Mouse (Mus musculus) midbrain, embryonic 14.5 days (tissue): ENCODE measurements around the gene Myh7b. TPM values are rescaled to one million over a fixed set of nuclear protein-coding genes. Genes with fewer than 3 reads are reported as not detected.
A peak's percentile ranks its signal among the peaks of the same experiment; 100 is the strongest.

Experiments
- ATAC-seq: fragments of 200-750 bp; cut with Nextera tagmentation; 2 replicates; pipeline ENCODE4 v1.8.0; 2017; ENCODE audit warnings: moderate number of reproducible peaks, moderate library complexity; ENCODE audit not compliant: low FRiP score, low TSS enrichment
- DNase-seq: peaks from one replicate; pipeline ENCODE4 v3.0.0-alpha.2; 2015
- H3K27ac ChIP-seq: fragments of 300-500 bp; sonication (generic); replicated peaks from 2 replicates; pipeline ENCODE4 v1.5.1; 2014; ENCODE audit warnings: mild to moderate bottlenecking, low read depth, low read length, moderate library complexity
- H3K27me3 ChIP-seq: fragments of 300-500 bp; sonication (generic); 2 replicates; pipeline ENCODE4 v1.6.1; 2014; ENCODE audit warnings: low read length, control low read depth, mixed read lengths; ENCODE audit not compliant: control insufficient read depth, insufficient read depth
- H3K36me3 ChIP-seq: fragments of 300-500 bp; sonication (generic); 2 replicates; pipeline ENCODE4 v1.6.1; 2014; ENCODE audit warnings: low read length, control low read depth; ENCODE audit not compliant: control insufficient read depth, insufficient read depth
- H3K4me1 ChIP-seq: fragments of 300-500 bp; sonication (generic); 2 replicates; pipeline ENCODE4 v1.6.1; 2014; ENCODE audit warnings: mild to moderate bottlenecking, antibody characterized with exemption, low read length, control low read depth; ENCODE audit not compliant: control insufficient read depth, insufficient read depth
- H3K4me2 ChIP-seq: fragments of 300-500 bp; sonication (generic); 2 replicates; pipeline ENCODE4 v1.6.1; 2014; ENCODE audit warnings: mild to moderate bottlenecking, low read length, moderate library complexity
- H3K4me3 ChIP-seq: fragments of 300-500 bp; sonication (generic); replicated peaks from 2 replicates; pipeline ENCODE4 v1.5.1; 2014; ENCODE audit warnings: low read depth, low read length
- H3K9ac ChIP-seq: fragments of 300-500 bp; sonication (generic); replicated peaks from 2 replicates; pipeline ENCODE4 v1.6.1; 2014; ENCODE audit warnings: mild to moderate bottlenecking, low read length, moderate library complexity
- H3K9me3 ChIP-seq: fragments of 300-500 bp; sonication (generic); 2 replicates; pipeline ENCODE4 v1.6.1; 2016; ENCODE audit warnings: low read length, control low read depth, mixed read lengths; ENCODE audit not compliant: control insufficient read depth
- WGBS: fragments of 180-500 bp; shearing (Covaris S2); extraction: QIAGEN DNeasy Blood & Tissue Kit; methylation state at CpG from one replicate; pipeline ENCODE4 v1.1.7; 2014; 5-methylcytosine and 5-hydroxymethylcytosine counted together
- polyA plus RNA-seq: library from polyadenylated mRNA; unstranded; fragments of >200 nt; fragmentation: Nextera tagmentation; extraction: Ambion mirVana; gene quantifications from 2 replicates; pipeline ENCODE4 v1.2.1, GENCODE M21; 2014

Gene Myh7b
- polyA plus RNA-seq, 1 experiment from 2014 or later, result 0.64 TPM

DNA sequence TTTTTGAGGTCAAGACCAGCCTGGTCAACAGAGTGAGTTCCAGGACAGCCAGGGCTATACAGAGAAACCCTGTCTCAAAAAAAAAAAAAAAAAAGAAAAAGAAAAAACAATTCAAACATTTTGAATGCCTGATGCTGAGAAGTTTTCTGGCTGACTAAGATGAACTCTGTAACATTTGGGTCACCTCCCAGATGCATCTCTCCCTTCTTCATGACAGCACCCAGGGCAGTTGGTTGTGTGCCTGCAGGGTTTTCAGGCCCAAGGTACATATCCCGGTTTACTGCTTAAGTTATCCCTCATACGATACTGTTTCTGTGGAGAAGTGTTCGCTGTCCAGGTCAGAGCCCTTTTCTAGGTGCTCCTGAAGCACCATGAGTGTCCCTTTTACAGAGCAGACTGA lies 30.7 kb upstream of the Myh7b start:
- no peaks in the 10 kb centered on the region for H3K27me3 ChIP-seq
- no peak overlapping the region for H3K27ac ChIP-seq
- ATAC-seq (no peak), DNase-seq (no peak)
- H3K9me3 ChIP-seq, result no peaks in the 10 kb centered on the region
- no peak overlapping the region for H3K4me2 ChIP-seq
- no peak overlapping the region for H3K4me3 ChIP-seq
- H3K36me3 ChIP-seq, result 0 out of 2 replicates have a peak, but pooled peaks cover 3% of the 10 kb centered on the region
- no peak overlapping the region for H3K9ac ChIP-seq
- H3K4me1 ChIP-seq, result no peaks in the 10 kb centered on the region
- 89% methylated on average over 3 of the region's 3 CpGs for WGBS

- no peak for DNase-seq
- 0 out of 2 replicates have a peak, but pooled peaks cover under 1% of the 10 kb centered on the region for H3K36me3 ChIP-seq
- 82% methylated on average over 4 of the region's 4 CpGs for WGBS
- no peak overlapping the region for H3K4me3 ChIP-seq
- H3K9me3 ChIP-seq, result no peaks in the 10 kb centered on the region
- no peak overlapping the region for H3K27ac ChIP-seq
- H3K4me1 ChIP-seq, result no peaks in the 10 kb centered on the region
- no peak for ATAC-seq
- no peak overlapping the region for H3K4me2 ChIP-seq
- H3K9ac ChIP-seq, result no peak overlapping the region
- H3K27me3 ChIP-seq, result no peaks in the 10 kb centered on the region
Observed at GRCm38 (mm10) chr2:155582384-155582995, 28.5 kb upstream of the Myh7b start.

GRCm38 (mm10) chr2:155582996-155583395 lies 28.0 kb upstream of the Myh7b start:
- WGBS, result 85% methylated on average over 5 of the region's 5 CpGs
- Histone ChIP-seq H3K4me1 (no peaks in the 10 kb centered on the region), H3K4me2 (no peak overlapping the region), H3K27me3 (no peaks in the 10 kb centered on the region), H3K9me3 (no peaks in the 10 kb centered on the region), H3K36me3 (no peaks in the 10 kb centered on the region), H3K9ac (no peak overlapping the region), H3K27ac (no peak overlapping the region), H3K4me3 (no peak overlapping the region)
- no peak for DNase-seq
- no peak for ATAC-seq

DNA sequence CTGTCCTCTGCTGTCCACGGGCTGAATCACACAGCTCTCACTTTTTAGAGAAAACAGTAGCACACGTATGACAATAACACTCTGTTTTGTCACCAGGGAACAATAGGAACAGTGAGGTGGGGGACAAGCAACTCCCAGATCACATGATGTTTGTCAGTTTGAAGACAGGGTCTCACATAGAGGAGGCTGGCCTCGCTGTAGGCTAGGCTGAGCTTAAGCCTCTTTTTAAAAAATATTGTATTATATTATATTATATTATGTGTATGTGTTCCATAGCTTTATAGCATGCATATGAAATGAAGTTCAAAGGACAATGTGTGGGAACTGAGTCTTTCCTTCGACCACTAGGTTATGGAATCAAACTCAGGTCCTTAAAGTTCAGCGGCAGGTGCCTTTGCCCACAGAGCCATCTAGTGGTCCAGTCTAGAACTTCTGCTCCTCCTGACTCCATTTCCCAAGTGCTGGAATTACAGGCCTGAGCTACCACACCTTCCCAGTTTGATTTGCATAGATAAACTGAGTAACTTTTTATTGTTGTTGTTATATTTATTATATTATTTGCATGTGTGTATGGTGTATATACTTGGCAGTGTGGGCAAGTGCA lies 27.0 kb upstream of the Myh7b start:
- Histone ChIP-seq H3K4me1 (no peaks in the 10 kb centered on the region), H3K27me3 (no peaks in the 10 kb centered on the region), H3K9ac (no peak overlapping the region), H3K4me3 (no peak overlapping the region), H3K9me3 (no peaks in the 10 kb centered on the region), H3K4me2 (no peak overlapping the region), H3K27ac (no peak overlapping the region), H3K36me3 (no peaks in the 10 kb centered on the region)
- WGBS, result 42% methylated on average over 5 of the region's 5 CpGs
- DNase-seq (peak; percentile 83), ATAC-seq (no peak)

- DNase-seq (no peak), ATAC-seq (no peak)
- WGBS, result 61% methylated on average over 9 of the region's 9 CpGs
- Histone ChIP-seq H3K27ac (no peak overlapping the region), H3K27me3 (no peaks in the 10 kb centered on the region), H3K4me2 (no peak overlapping the region), H3K9me3 (no peaks in the 10 kb centered on the region), H3K9ac (no peak overlapping the region), H3K36me3 (no peaks in the 10 kb centered on the region), H3K4me3 (no peak overlapping the region), H3K4me1 (no peaks in the 10 kb centered on the region)
Observed at GRCm38 (mm10) chr2:155585082-155585481, 25.9 kb upstream of the Myh7b start.

DNA sequence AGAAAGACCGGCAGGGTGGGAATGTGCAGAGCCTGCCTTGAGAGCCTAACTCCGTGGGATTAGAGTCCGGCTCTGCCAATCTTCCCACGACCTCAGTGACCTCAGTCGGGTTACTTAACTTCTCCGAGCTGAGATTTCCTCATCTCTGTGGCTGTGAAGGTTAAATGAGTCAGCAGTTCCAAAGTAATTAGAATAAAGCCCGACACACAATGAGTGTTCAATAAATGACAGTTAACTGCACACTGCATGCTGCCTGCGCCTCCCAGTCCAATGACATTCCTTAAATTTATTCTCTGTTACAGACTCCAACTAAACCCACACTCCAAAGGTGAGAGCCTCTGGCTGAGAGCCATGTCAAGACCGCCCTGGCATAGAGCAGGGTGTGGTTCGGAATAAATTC lies 25.5 kb upstream of the Myh7b start:
- Histone ChIP-seq H3K4me2 (no peak overlapping the region), H3K4me3 (no peak overlapping the region), H3K4me1 (no peaks in the 10 kb centered on the region), H3K27ac (no peak overlapping the region), H3K36me3 (no peaks in the 10 kb centered on the region), H3K27me3 (no peaks in the 10 kb centered on the region), H3K9ac (no peak overlapping the region), H3K9me3 (no peaks in the 10 kb centered on the region)
- DNase-seq (no peak), ATAC-seq (no peak)
- WGBS, result 36% methylated on average over 10 of the region's 10 CpGs

DNA sequence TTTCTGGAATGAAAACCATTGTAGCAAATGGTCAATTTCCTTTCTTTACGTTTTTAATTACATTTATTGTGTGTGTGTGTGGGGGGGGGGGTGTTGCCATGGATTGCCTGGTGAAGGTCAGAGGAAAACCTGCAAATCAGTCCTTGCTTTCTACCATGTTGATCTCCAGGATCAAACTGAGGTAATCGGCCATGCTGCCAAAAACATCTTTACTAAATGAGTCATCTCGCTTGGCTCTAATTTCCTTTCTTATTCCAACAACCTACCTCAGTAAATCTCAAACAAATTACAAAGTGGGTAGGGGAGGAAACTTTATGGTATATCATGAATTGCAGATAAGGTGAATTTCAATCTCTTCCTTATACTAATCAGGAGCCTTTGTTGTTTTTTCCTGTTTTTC lies 22.9 kb upstream of the Myh7b start:
- no peak overlapping the region for H3K9ac ChIP-seq
- H3K4me1 ChIP-seq, result peaks cover 8% of the 10 kb centered on the region; the same call in 1 of the 2 replicates
- WGBS, result 82% methylated on average over 3 of the region's 3 CpGs
- H3K27me3 ChIP-seq, result no peaks in the 10 kb centered on the region
- H3K36me3 ChIP-seq, result no peaks in the 10 kb centered on the region
- H3K4me2 ChIP-seq, result no peak overlapping the region
- ATAC-seq, result no peak
- no peak overlapping the region for H3K4me3 ChIP-seq
- H3K9me3 ChIP-seq, result no peaks in the 10 kb centered on the region
- no peak for DNase-seq
- no peak overlapping the region for H3K27ac ChIP-seq

GRCm38 (mm10) chr2:155589521-155589920 lies 21.5 kb upstream of the Myh7b start:
- H3K4me1 ChIP-seq, result peaks cover 8% of the 10 kb centered on the region; the same call in 1 of the 2 replicates
- DNase-seq, result no peak
- no peaks in the 10 kb centered on the region for H3K36me3 ChIP-seq
- H3K4me2 ChIP-seq, result no peak overlapping the region
- no peak overlapping the region for H3K4me3 ChIP-seq
- H3K27ac ChIP-seq, result no peak overlapping the region
- WGBS, result 78% methylated on average over 6 of the region's 6 CpGs
- no peak overlapping the region for H3K9ac ChIP-seq
- ATAC-seq, result no peak
- H3K27me3 ChIP-seq, result no peaks in the 10 kb centered on the region
- no peaks in the 10 kb centered on the region for H3K9me3 ChIP-seq

- H3K9ac ChIP-seq, result no peak overlapping the region
- no peak overlapping the region for H3K4me2 ChIP-seq
- no peaks in the 10 kb centered on the region for H3K9me3 ChIP-seq
- no peaks in the 10 kb centered on the region for H3K36me3 ChIP-seq
- H3K27me3 ChIP-seq, result no peaks in the 10 kb centered on the region
- H3K4me3 ChIP-seq, result no peak overlapping the region
- no peak overlapping the region for H3K27ac ChIP-seq
- H3K4me1 ChIP-seq, result peaks cover 8% of the 10 kb centered on the region; the same call in 1 of the 2 replicates
- DNase-seq (no peak), ATAC-seq (no peak)
- WGBS, result 91% methylated on average over 2 of the region's 2 CpGs
Observed at GRCm38 (mm10) chr2:155590876-155591275, 20.1 kb upstream of the Myh7b start.
